Mouse (Mus musculus) central nervous system, embryonic 18 days (tissue): ENCODE data around the gene Htr5a. TPM values are rescaled to one million over a fixed set of nuclear protein-coding genes. Genes with fewer than 3 reads are reported as not detected.

Source experiments
- polyA plus RNA-seq: library from polyadenylated mRNA; depleted of rRNA; stranded (reverse); fragments of >200 nt; gene quantifications from 2 replicates; pipeline ENCODE4 v1.2.3, GENCODE M21; 2012; rRNA removed

The Htr5a gene
- 4.2 and 4.5 TPM in 2 replicates for polyA plus RNA-seq

GRCm38 (mm10) chr5:27841701-27842295 lies at the start of gene Htr5a:
Gene Htr5a, plus strand, starts transcription at chr5:27842149.

Other genes starting within 250 kb of the Htr5a start
- 32.0 and 34.8 TPM in 2 replicates for gene Paxip1, start 50.5 kb upstream of the Htr5a start, polyA plus RNA-seq
- 84.6 and 92.1 TPM in 2 replicates for gene Insig1, start 229.2 kb downstream of the Htr5a start, polyA plus RNA-seq